Mouse (Mus musculus) hindbrain, postnatal 0 days (tissue): ENCODE results near the gene Zc3h12a. TPM values are rescaled to one million over a fixed set of nuclear protein-coding genes. Genes with fewer than 3 reads are reported as not detected.

ENCODE experiments used
- ATAC-seq: fragments of 200-750 bp; cut with Nextera tagmentation; 2 replicates; pipeline ENCODE4 v1.8.0; 2017; ENCODE audit warnings: mild to moderate bottlenecking, moderate TSS enrichment, moderate library complexity
- DNase-seq: peaks from one replicate; pipeline ENCODE4 v3.0.0-alpha.2; 2015; ENCODE audit warnings: low spot score
- H3K27ac ChIP-seq: fragments of 300-500 bp; sonication (generic); 2 replicates; pipeline ENCODE4 v1.5.1; 2014; ENCODE audit warnings: mild to moderate bottlenecking
- H3K27me3 ChIP-seq: fragments of 300-500 bp; sonication (generic); 2 replicates; pipeline ENCODE4 v1.6.1; 2014; ENCODE audit warnings: low read length, mixed read lengths; ENCODE audit not compliant: insufficient read depth
- H3K36me3 ChIP-seq: fragments of 300-500 bp; sonication (generic); 2 replicates; pipeline ENCODE4 v1.6.1; 2014; ENCODE audit warnings: low read length, mixed read lengths; ENCODE audit not compliant: insufficient read depth
- H3K4me1 ChIP-seq: fragments of 300-500 bp; sonication (generic); 2 replicates; pipeline ENCODE4 v1.6.1; 2014; ENCODE audit warnings: antibody characterized with exemption, low read length, mixed read lengths; ENCODE audit not compliant: insufficient read depth
- H3K4me2 ChIP-seq: fragments of 300-500 bp; sonication (generic); 2 replicates; pipeline ENCODE4 v1.6.1; 2014; ENCODE audit warnings: low read depth, mild to moderate bottlenecking, low read length, moderate library complexity, mixed read lengths
- H3K4me3 ChIP-seq: fragments of 300-500 bp; sonication (generic); 2 replicates; pipeline ENCODE4 v1.5.1; 2014; ENCODE audit warnings: low read length
- H3K9ac ChIP-seq: fragments of 300-500 bp; sonication (generic); replicated peaks from 2 replicates; pipeline ENCODE4 v1.6.1; 2014; ENCODE audit warnings: mild to moderate bottlenecking, low read length, moderate library complexity, mixed read lengths
- H3K9me3 ChIP-seq: fragments of 300-500 bp; sonication (generic); 2 replicates; pipeline ENCODE4 v1.6.1; 2016; ENCODE audit warnings: low read length, mixed read lengths
- CTCF ChIP-seq: IDR thresholded peaks from 2 replicates; pipeline ENCODE4 v1.5.1; 2016; ENCODE audit warnings: antibody characterized with exemption, control low read depth, low read depth
- WGBS: fragments of 180-500 bp; shearing (Covaris S2); extraction: QIAGEN DNeasy Blood & Tissue Kit; methylation state at CpG from one replicate; pipeline ENCODE4 v1.1.7; 2014; 5-methylcytosine and 5-hydroxymethylcytosine counted together
- polyA plus RNA-seq: library from polyadenylated mRNA; unstranded; fragments of >200 nt; fragmentation: Nextera tagmentation; extraction: Ambion mirVana; gene quantifications from 2 replicates; pipeline ENCODE4 v1.2.1, GENCODE M21; 2015
- total RNA-seq: library from RNA; depleted of rRNA; stranded (reverse); fragments of >200 nt; gene quantifications from 2 replicates; pipeline ENCODE4 v1.2.3, GENCODE M21; 2014

Zc3h12a gene
- total and polyA plus RNA-seq, 2 experiments from 2014 or later: 0.31 TPM; not detected in 1

DNA sequence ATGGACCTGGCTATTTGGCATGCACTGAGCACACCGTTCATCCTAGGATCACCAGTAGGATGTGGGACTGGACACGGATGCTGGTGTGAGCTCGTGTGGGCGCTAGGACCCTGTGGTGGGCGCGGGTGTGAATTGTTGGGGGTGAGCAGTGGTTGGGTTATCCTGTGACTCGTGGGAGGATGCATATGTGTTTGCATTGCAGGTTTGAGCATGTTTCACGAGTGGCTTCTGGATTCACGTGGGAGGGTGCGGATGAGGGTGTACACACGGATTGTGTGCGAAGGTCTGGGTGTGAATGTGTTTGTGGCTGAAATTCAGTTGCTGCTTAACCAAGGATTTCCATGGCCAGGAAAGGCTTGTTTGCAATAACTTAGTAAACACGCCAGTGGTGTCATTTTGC, 45.1 kb upstream of the Zc3h12a start:
- Histone ChIP-seq H3K36me3 (no peaks in the 10 kb centered on the region), H3K4me3 (no peak overlapping the region), H3K27ac (no peak overlapping the region), H3K9me3 (no peaks in the 10 kb centered on the region), H3K4me2 (no peak overlapping the region), H3K27me3 (no peaks in the 10 kb centered on the region), H3K9ac (no peak overlapping the region), H3K4me1 (no peaks in the 10 kb centered on the region)
- TF ChIP-seq CTCF: no peak
- no peak for DNase-seq
- no peak for ATAC-seq
- WGBS: 92% methylated on average over 13 of the region's 13 CpGs

DNA sequence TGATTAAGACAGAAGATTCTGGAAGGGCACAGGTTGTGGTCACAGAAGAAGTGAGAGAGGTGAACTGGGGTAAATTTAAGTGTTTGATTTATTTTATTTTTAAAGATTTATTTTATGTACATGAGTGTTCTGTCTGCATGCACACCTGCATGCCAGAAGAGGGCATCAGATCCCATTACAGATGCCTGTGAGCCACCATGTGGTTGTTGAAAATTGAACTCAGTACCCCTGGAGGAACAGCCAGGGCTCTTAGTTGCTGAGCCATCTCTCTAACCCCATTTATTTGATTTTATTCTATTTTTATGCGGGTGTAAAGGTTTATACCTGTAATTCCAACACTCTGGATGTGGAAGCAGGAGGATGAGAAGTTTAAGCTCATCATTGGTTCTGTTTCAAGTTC, 40.1 kb upstream of the Zc3h12a start:
- peak; percentile 54 for TF ChIP-seq CTCF

DNA sequence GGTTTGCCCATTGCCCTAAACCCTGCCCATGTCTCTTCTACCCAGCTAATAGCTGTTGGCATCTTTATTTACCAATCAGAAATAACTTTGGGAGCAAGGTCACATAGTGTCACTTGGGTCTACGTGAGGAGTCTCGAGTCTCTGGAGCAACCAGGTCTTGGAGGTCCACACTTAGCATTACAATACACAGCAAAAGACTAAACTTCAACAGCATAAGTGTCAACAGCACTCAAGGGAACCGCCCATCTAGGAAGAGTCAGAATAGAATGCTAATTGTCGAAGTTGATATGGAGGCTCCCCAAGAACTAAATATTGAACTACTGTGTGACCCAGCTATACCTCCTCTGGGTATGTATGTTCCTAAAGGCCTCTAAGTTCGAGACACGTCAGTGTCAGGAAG, 37.2 kb upstream of the Zc3h12a start:
- no peaks in the 10 kb centered on the region for H3K36me3 ChIP-seq
- TF ChIP-seq CTCF: no peak
- DNase-seq (no peak), ATAC-seq (no peak)
- H3K27ac ChIP-seq: no peak overlapping the region
- H3K27me3 ChIP-seq: no peaks in the 10 kb centered on the region
- no peak overlapping the region for H3K4me3 ChIP-seq
- H3K4me2 ChIP-seq: no peak overlapping the region
- H3K4me1 ChIP-seq: no peaks in the 10 kb centered on the region
- no peaks in the 10 kb centered on the region for H3K9me3 ChIP-seq
- 84% methylated on average over 6 of the region's 6 CpGs for WGBS
- no peak overlapping the region for H3K9ac ChIP-seq

More for the DNA sequence above, 40.1 kb upstream of the Zc3h12a start:
- H3K27me3 ChIP-seq: no peaks in the 10 kb centered on the region
- ATAC-seq (no peak), DNase-seq (no peak)
- WGBS: 79% methylated on average over 1 of the region's 1 CpGs
- H3K9ac ChIP-seq: no peak overlapping the region
- H3K4me1 ChIP-seq: no peaks in the 10 kb centered on the region
- no peak overlapping the region for H3K27ac ChIP-seq
- H3K4me3 ChIP-seq: no peak overlapping the region
- H3K36me3 ChIP-seq: no peaks in the 10 kb centered on the region
- H3K9me3 ChIP-seq: no peaks in the 10 kb centered on the region
- H3K4me2 ChIP-seq: no peak overlapping the region

DNA sequence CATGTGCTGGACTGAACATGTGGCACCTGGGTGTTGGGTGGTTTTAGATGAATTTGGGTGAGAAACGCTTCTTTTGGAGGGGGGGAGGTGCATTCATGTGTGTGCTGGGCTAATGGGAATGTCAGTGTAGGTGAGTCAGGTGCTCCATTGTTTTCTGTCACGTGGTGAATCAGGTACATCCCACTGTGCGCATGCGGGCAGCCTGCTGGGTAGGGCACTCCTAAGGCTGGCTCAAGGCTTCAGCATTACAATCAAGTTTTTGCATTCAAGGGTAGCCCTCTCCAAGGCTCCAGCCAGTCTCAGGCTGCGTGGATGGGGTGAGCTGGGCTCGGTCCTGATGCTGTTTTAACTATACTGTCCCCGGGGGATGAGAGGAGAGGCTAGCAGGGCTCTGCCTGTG, 35.1 kb upstream of the Zc3h12a start:
- Histone ChIP-seq H3K4me3 (no peak overlapping the region), H3K4me1 (no peaks in the 10 kb centered on the region), H3K9me3 (no peaks in the 10 kb centered on the region), H3K27me3 (no peaks in the 10 kb centered on the region), H3K9ac (no peak overlapping the region), H3K36me3 (no peaks in the 10 kb centered on the region), H3K27ac (no peak overlapping the region), H3K4me2 (no peak overlapping the region)
- no peak for ATAC-seq
- 65% methylated on average over 7 of the region's 7 CpGs for WGBS
- no peak for TF ChIP-seq CTCF
- no peak for DNase-seq

DNA sequence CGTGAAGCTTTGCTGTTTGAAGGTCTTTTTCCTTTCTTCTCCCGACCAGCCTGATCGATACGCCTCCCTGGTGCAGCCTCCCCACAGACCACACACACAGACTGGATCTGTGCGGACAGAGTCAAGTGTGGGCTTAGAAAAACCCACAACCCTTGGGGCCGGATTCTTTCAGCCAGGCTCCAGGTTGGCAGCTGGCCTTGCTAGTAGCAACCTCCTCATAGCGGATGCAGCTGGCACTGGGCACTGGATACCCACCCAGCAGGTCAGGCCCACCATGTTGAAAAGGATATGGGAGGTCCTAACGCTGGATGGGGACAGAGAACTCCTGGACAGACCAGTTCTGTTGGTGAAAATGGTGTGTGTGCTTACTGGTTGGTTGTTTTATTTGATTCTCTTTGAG, 33.8 kb upstream of the Zc3h12a start:
- TF ChIP-seq CTCF: no peak
- H3K9me3 ChIP-seq: no peaks in the 10 kb centered on the region
- no peaks in the 10 kb centered on the region for H3K4me1 ChIP-seq
- 24% methylated on average over 8 of the region's 8 CpGs for WGBS
- H3K36me3 ChIP-seq: no peaks in the 10 kb centered on the region
- H3K9ac ChIP-seq: no peak overlapping the region
- DNase-seq (peak; percentile 49), ATAC-seq (peak; percentile 33)
- no peaks in the 10 kb centered on the region for H3K27me3 ChIP-seq
- no peak overlapping the region for H3K4me2 ChIP-seq
- H3K27ac ChIP-seq: no peak overlapping the region
- H3K4me3 ChIP-seq: no peak overlapping the region

DNA sequence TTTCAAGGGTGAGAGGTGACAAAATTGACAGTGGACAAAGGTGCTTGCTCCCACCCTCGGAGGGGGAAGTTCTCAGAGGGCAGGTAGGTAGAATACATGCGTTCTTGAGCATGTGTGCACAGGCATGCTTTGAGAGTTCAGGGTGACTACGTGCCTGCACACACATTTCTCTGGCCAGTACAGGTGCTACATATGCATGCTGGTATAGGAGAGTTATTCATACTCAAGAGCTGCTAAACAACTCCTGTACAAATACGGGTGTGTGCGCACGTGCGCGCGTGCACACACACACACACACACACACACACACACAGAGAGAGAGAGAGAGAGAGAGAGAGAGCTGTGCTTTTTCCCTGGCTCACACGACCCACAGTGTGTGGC, 33.3 kb upstream of the Zc3h12a start:
- WGBS: 68% methylated on average over 10 of the region's 10 CpGs
- ATAC-seq: peak; percentile 18; the same call in 1 of the 2 replicates
- TF ChIP-seq CTCF: no peak

DNA sequence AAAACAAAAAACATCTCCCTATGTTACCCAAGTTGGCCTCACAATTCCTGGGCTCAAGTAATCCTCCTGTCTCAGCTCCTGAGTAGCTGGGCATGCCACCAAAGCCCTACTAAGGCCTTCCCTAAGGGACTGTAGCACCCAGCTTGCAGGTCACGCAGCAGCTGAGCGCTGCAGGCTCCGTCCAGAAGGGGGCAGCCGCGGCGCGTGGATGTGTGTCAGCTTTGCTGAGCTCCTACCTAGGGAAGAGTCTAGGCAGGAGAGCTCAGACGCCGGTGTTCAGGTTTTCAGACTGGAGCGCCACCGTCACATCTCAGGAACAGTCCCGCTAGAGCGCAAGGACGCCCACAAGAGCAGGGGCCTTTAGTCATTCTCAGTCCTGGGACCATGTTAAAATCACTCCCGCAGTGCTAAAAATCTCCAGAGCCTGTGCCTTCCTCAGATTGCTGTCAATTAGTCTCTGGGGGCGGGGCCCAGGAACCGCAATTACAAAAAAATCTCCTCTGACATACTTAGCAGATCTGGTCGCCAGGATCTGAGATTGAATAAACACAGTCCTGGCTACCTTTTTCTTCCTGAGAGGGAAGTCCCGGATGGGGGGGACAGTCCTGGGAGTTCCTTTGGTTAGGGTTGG, 32.8 kb upstream of the Zc3h12a start:
- H3K4me1 ChIP-seq: no peaks in the 10 kb centered on the region
- TF ChIP-seq CTCF: peak; percentile 97
- no peak overlapping the region for H3K4me3 ChIP-seq
- no peaks in the 10 kb centered on the region for H3K36me3 ChIP-seq
- peak; percentile 50; the same call in 1 of the 2 replicates for ATAC-seq
- no peaks in the 10 kb centered on the region for H3K27me3 ChIP-seq
- DNase-seq: peak; percentile 95
- H3K9ac ChIP-seq: no peak overlapping the region
- WGBS: 7% methylated on average over 19 of the region's 19 CpGs
- H3K9me3 ChIP-seq: no peaks in the 10 kb centered on the region
- no peak overlapping the region for H3K27ac ChIP-seq
- peak overlapping the region; percentile 38 for H3K4me2 ChIP-seq

More for the DNA sequence above, 33.3 kb upstream of the Zc3h12a start:
- no peaks in the 10 kb centered on the region for H3K36me3 ChIP-seq
- H3K4me1 ChIP-seq: no peaks in the 10 kb centered on the region
- no peak overlapping the region for H3K4me3 ChIP-seq
- no peaks in the 10 kb centered on the region for H3K9me3 ChIP-seq
- H3K9ac ChIP-seq: no peak overlapping the region
- no peak overlapping the region for H3K4me2 ChIP-seq
- DNase-seq: no peak
- no peak overlapping the region for H3K27ac ChIP-seq
- H3K27me3 ChIP-seq: no peaks in the 10 kb centered on the region
